Mouse (Mus musculus) CH12.LX (cell line): ENCODE data around the gene Hdac11. TPM values are rescaled to one million over a fixed set of nuclear protein-coding genes. Genes with fewer than 3 reads are reported as not detected.

ENCODE experiments used
- DNase-seq: peaks from one replicate; pipeline ENCODE4 v3.0.0-alpha.2; 2013; ENCODE audit errors: extremely low read depth
- H3K27ac ChIP-seq: 2 replicates; pipeline ENCODE4 v1.5.1; 2012; ENCODE audit warnings: low read depth, mild to moderate bottlenecking, control low read depth, moderate library complexity; ENCODE audit not compliant: insufficient read depth
- H3K27me3 ChIP-seq: replicated peaks from 2 replicates; pipeline ENCODE3; 2012; ENCODE audit warnings: inconsistent platforms
- H3K36me3 ChIP-seq, 2 experiments: replicated peaks in 1 of 2; 2 replicates each; pipeline versions ENCODE3 to v1.6.1; 2012; ENCODE audit warnings: inconsistent platforms in 1 of 2, low read length in 1 of 2, mild to moderate bottlenecking in 1 of 2, mixed read lengths in 1 of 2, moderate library complexity in 1 of 2; ENCODE audit not compliant: control insufficient read depth in 1 of 2, insufficient read depth in 1 of 2
- H3K4me1 ChIP-seq, 2 experiments: 2 replicates each; pipeline ENCODE4 v1.6.1; 2012; ENCODE audit warnings: inconsistent platforms in 1 of 2, moderate library complexity in 1 of 2; ENCODE audit not compliant: insufficient read depth in 2 of 2, control insufficient read depth in 1 of 2
- H3K4me2 ChIP-seq: 2 replicates; pipeline ENCODE4 v1.6.1; 2012; ENCODE audit warnings: low read depth, mild to moderate bottlenecking, control low read depth; ENCODE audit not compliant: poor library complexity, insufficient read depth, severe bottlenecking
- H3K4me3 ChIP-seq, 3 experiments: fragments of 150-350 bp in 1 of 3; sonication (generic) in 1 of 3; replicated peaks in 1 of 3; 2 replicates each; pipeline versions ENCODE3 to v1.5.1; 2011 to 2012; ENCODE audit warnings: low read depth in 2 of 3, low read length in 2 of 3, mild to moderate bottlenecking in 2 of 3, moderate library complexity in 2 of 3, control low read depth in 1 of 3, improper control_type of control experiment in 1 of 3, inconsistent platforms in 1 of 3, mixed read lengths in 1 of 3; ENCODE audit not compliant: poor library complexity in 1 of 3
- H3K79me2 ChIP-seq: replicated peaks from 2 replicates; pipeline ENCODE4 v1.6.1; 2012; ENCODE audit warnings: mild to moderate bottlenecking, moderate library complexity; ENCODE audit not compliant: control insufficient read depth, poor library complexity, insufficient read depth, severe bottlenecking; ENCODE audit errors: extremely low read depth
- H3K9ac ChIP-seq: 2 replicates; pipeline ENCODE4 v1.6.1; 2012; ENCODE audit warnings: low read depth, mild to moderate bottlenecking, control low read depth, moderate library complexity; ENCODE audit not compliant: insufficient read depth
- H3K9me3 ChIP-seq: replicated peaks from 2 replicates; pipeline ENCODE3; 2012; ENCODE audit warnings: low read length, inconsistent platforms, mixed read lengths
- BHLHE40 ChIP-seq: IDR thresholded peaks from 2 replicates; pipeline ENCODE4 v1.6.1; 2011; ENCODE audit warnings: mild to moderate bottlenecking, low read depth, low read length, improper control_type of control experiment
- CHD1 ChIP-seq: IDR thresholded peaks from 2 replicates; pipeline ENCODE4 v1.6.1; 2012; ENCODE audit warnings: low read depth, low read length, improper control_type of control experiment, inconsistent platforms
- CHD2 ChIP-seq: IDR thresholded peaks from 2 replicates; pipeline ENCODE4 v1.6.1; 2011; ENCODE audit warnings: low read length, improper control_type of control experiment
- CTCF ChIP-seq, 2 experiments: IDR thresholded peaks in 1 of 2; conservative IDR thresholded peaks in 1 of 2; 2 replicates each; pipeline ENCODE4 v1.5.1; 2011 to 2012; ENCODE audit warnings: low read depth in 2 of 2, low read length in 2 of 2, improper control_type of control experiment in 1 of 2, inconsistent platforms in 1 of 2, mild to moderate bottlenecking in 1 of 2, moderate library complexity in 1 of 2
- ELF1 ChIP-seq: IDR thresholded peaks from 2 replicates; pipeline ENCODE4 v1.6.1; 2014; ENCODE audit warnings: low read depth, mild to moderate bottlenecking, inconsistent platforms, low read length, improper control_type of control experiment
- HCFC1 ChIP-seq: IDR thresholded peaks from 2 replicates; pipeline ENCODE4 v1.6.1; 2012; ENCODE audit warnings: low read depth, mild to moderate bottlenecking, inconsistent platforms, low read length, improper control_type of control experiment
- IRF4 ChIP-seq: IDR thresholded peaks from 2 replicates; pipeline ENCODE4 v1.6.1; 2014; ENCODE audit warnings: low read depth, mild to moderate bottlenecking, inconsistent platforms, low read length, improper control_type of control experiment
- JUND ChIP-seq: conservative IDR thresholded peaks from 2 replicates; pipeline ENCODE4 v1.6.1; 2011; ENCODE audit warnings: low read depth, low read length, improper control_type of control experiment
- KAT2A ChIP-seq: IDR thresholded peaks from 2 replicates; pipeline ENCODE4 v1.6.1; 2012; ENCODE audit warnings: low read length, improper control_type of control experiment, inconsistent platforms; ENCODE audit not compliant: insufficient replicate concordance
- MAFK ChIP-seq: IDR thresholded peaks from 2 replicates; pipeline ENCODE4 v1.6.1; 2011; ENCODE audit warnings: low read length, improper control_type of control experiment; ENCODE audit not compliant: insufficient replicate concordance
- MAZ ChIP-seq: IDR thresholded peaks from 2 replicates; pipeline ENCODE4 v1.6.1; 2012; ENCODE audit warnings: low read depth, mild to moderate bottlenecking, inconsistent platforms, low read length, improper control_type of control experiment, moderate library complexity
- NELFE ChIP-seq: IDR thresholded peaks from 2 replicates; pipeline ENCODE4 v1.6.1; 2011; ENCODE audit warnings: low read depth, low read length, improper control_type of control experiment
- PAX5 ChIP-seq: IDR thresholded peaks from 2 replicates; pipeline ENCODE4 v1.6.1; 2012; ENCODE audit warnings: low read length, inconsistent platforms, mixed read lengths
- POLR2A ChIP-seq: IDR thresholded peaks from 2 replicates; pipeline ENCODE4 v1.6.1; 2011; ENCODE audit warnings: low read depth, mild to moderate bottlenecking, improper control_type of control experiment, low read length
- POLR2AphosphoS2 ChIP-seq: IDR thresholded peaks from 2 replicates; pipeline ENCODE4 v1.6.1; 2011; ENCODE audit warnings: low read depth, low read length, improper control_type of control experiment
- RAD21 ChIP-seq: IDR thresholded peaks from 2 replicates; pipeline ENCODE4 v1.6.1; 2011; ENCODE audit warnings: low read depth, mild to moderate bottlenecking, low read length, improper control_type of control experiment, moderate library complexity
- SMC3 ChIP-seq: IDR thresholded peaks from 2 replicates; pipeline ENCODE4 v1.6.1; 2011; ENCODE audit warnings: low read depth, low read length, improper control_type of control experiment
- TBP ChIP-seq: conservative IDR thresholded peaks from 2 replicates; pipeline ENCODE4 v1.6.1; 2011; ENCODE audit warnings: low read depth, low read length, improper control_type of control experiment
- TCF12 ChIP-seq: IDR thresholded peaks from 2 replicates; pipeline ENCODE4 v1.6.1; 2014; ENCODE audit warnings: low read depth, mild to moderate bottlenecking, inconsistent platforms, low read length, improper control_type of control experiment
- USF2 ChIP-seq: conservative IDR thresholded peaks from 2 replicates; pipeline ENCODE4 v1.6.1; 2011; ENCODE audit warnings: low read depth, low read length, improper control_type of control experiment
- ZC3H11A ChIP-seq: IDR thresholded peaks from 2 replicates; pipeline ENCODE4 v1.6.1; 2012; ENCODE audit warnings: low read depth, mild to moderate bottlenecking, inconsistent platforms, low read length, improper control_type of control experiment
- ZKSCAN1 ChIP-seq: IDR thresholded peaks from 2 replicates; pipeline ENCODE4 v1.6.1; 2012; ENCODE audit warnings: low read depth, inconsistent platforms, low read length, improper control_type of control experiment, borderline replicate concordance
- ZMIZ1 ChIP-seq: IDR thresholded peaks from 2 replicates; pipeline ENCODE4 v1.6.1; 2012; ENCODE audit warnings: low read depth, mild to moderate bottlenecking, inconsistent platforms, low read length, improper control_type of control experiment
- dilution Hi-C: fragments of 300-500 bp; cut with MboI; formaldehyde crosslinking; loops from 2 replicates; pipeline ENCODE4 v1.14.3; 2020; ENCODE audit warnings: low sequenced_read_pairs; ENCODE audit not compliant: extremely low pct_unique_long_range_greater_than_20kb, extremely low pct_ligation_motif_present
- in situ Hi-C: fragments of 300-500 bp; cut with MboI; formaldehyde crosslinking; loops from 3 replicates; pipeline ENCODE4 v1.14.3; 2019; ENCODE audit warnings: low sequenced_read_pairs, low pct_ligation_motif_present, low pct_unique_long_range_greater_than_20kb, mixed read lengths
- polyA plus RNA-seq: library from polyadenylated mRNA; unstranded; fragments of >175 nt; gene quantifications from 2 replicates; pipeline ENCODE4 v1.2.1, GENCODE M21; 2012; ENCODE audit warnings: low read depth; ENCODE audit not compliant: insufficient read length
- total RNA-seq, 2 experiments: library from RNA; depleted of rRNA; stranded (reverse); fragments of 300-350 nt in 1 of 2; fragments of >200 nt in 1 of 2; gene quantifications; 2 replicates each; pipeline ENCODE4 v1.2.3; 2012 to 2014

The Hdac11 gene
- total and polyA plus RNA-seq, 3 experiments, result 0.53 to 2.1 TPM; not detected in 1

- TF ChIP-seq USF2 (no peak), SMC3 (no peak), IRF4 (no peak), ZKSCAN1 (no peak), ZMIZ1 (no peak), KAT2A (no peak), JUND (no peak), MAZ (no peak), PAX5 (no peak)
- TF ChIP-seq, all 38 proteins: peak for 0
- dilution Hi-C loops, result no loop called here
- in situ Hi-C loops, result no loop called here
- Histone ChIP-seq H3K27ac (no peak overlapping the region), H3K79me2 (no peaks in the 10 kb centered on the region), H3K27me3 (no peaks in the 10 kb centered on the region), H3K4me1 (peaks cover 6 to 33% of the 10 kb centered on the region in 2 experiments), H3K36me3 (no peaks in the 10 kb centered on the region), H3K9me3 (peaks cover 12% of the 10 kb centered on the region), H3K4me2 (no peak overlapping the region), H3K9ac (no peak overlapping the region), H3K4me3 (no peak overlapping the region)
- no peak for DNase-seq
These were observed 31.9 kb upstream of the Hdac11 start for GRCm38 (mm10) chr6:91124286-91125227.

DNA sequence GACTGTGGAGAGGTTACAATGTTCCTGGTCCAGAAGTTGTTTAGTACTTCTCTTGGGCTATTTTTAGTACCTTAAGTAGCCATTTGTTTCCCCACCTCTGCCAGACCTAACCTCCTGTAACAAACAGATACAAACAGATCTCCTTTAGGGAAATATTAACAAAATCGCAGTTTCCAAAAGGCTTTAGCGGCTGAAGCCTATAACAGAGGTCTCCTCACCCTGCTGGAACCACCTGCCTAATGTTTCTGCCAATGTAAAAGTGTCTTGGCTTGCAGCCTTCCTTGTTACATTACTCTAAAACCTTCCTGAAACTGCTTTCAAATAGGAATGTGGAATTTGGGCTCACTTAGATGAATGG lies 31.3 kb upstream of the Hdac11 start:
- in situ Hi-C loops, result no loop called here
- no peak overlapping the region for H3K27ac ChIP-seq
- peaks cover 7 to 30% of the 10 kb centered on the region in 2 experiments for H3K4me1 ChIP-seq
- TF ChIP-seq ZC3H11A (no peak), JUND (no peak), HCFC1 (no peak), SMC3 (no peak), TBP (no peak), MAFK (no peak), POLR2AphosphoS2 (no peak), CTCF (conservative IDR thresholded peaks at IDR 0.05 in 1 of 2, IDR thresholded peaks at IDR 0.05 in 1 of 2; ENCODE audit: low read depth in 2 of 2, low read length in 2 of 2) (no peak), CHD2 (no peak), TCF12 (no peak), CHD1 (no peak), RAD21 (no peak), KAT2A (no peak), PAX5 (no peak), NELFE (no peak), ZKSCAN1 (no peak), IRF4 (no peak), POLR2A (no peak), ELF1 (no peak), BHLHE40 (no peak)
- H3K79me2 ChIP-seq, result no peaks in the 10 kb centered on the region
- no peaks in the 10 kb centered on the region for H3K27me3 ChIP-seq
- peaks cover 12% of the 10 kb centered on the region for H3K9me3 ChIP-seq
- H3K4me2 ChIP-seq, result no peak overlapping the region
- dilution Hi-C loops, result no loop called here
- H3K36me3 ChIP-seq, result no peaks in the 10 kb centered on the region
- no peak overlapping the region for H3K4me3 ChIP-seq
- H3K9ac ChIP-seq, result no peak overlapping the region
- DNase-seq, result no peak
